Mouse (Mus musculus) macrophage (primary cell): ENCODE measurements around the gene Micall1. TPM values are rescaled to one million over a fixed set of nuclear protein-coding genes. Genes with fewer than 3 reads are reported as not detected.

ENCODE experiments used
- H3K27ac ChIP-seq: fragments of 350-480 bp; formaldehyde crosslinking; 2 replicates; pipeline ENCODE4 v1.9.0; 2021
- H3K36me3 ChIP-seq: fragments of 350-480 bp; formaldehyde crosslinking; 2 replicates; pipeline ENCODE4 v1.9.0; 2021; ENCODE audit errors: inconsistent target
- H3K4me3 ChIP-seq: fragments of 350-480 bp; formaldehyde crosslinking; 2 replicates; pipeline ENCODE4 v1.9.0; 2021; ENCODE audit errors: inconsistent target
- H3K79me2 ChIP-seq: fragments of 350-480 bp; formaldehyde crosslinking; 2 replicates; pipeline ENCODE4 v1.9.0; 2021; ENCODE audit errors: inconsistent target
- WGBS: methylation state at CpG from one replicate; pipeline ENCODE4 v1.1.7; 2026; ENCODE audit warnings: inconsistent platforms; ENCODE audit not compliant: missing documents; 5-methylcytosine and 5-hydroxymethylcytosine counted together
- polyA plus RNA-seq: library from polyadenylated mRNA; stranded (reverse); fragments of 250-400 nt; gene quantifications from 3 replicates; pipeline ENCODE4 v1.2.4, GENCODE M21; 2018; ENCODE audit warnings: inconsistent platforms
- total RNA-seq, 78 experiments: library from RNA; depleted of rRNA; stranded (reverse); fragments of 250-400 nt; gene quantifications; 1 replicate in 9 of 78; 2 replicates in 24 of 78; 3 replicates in 43 of 78; 4 replicates in 2 of 78; pipeline ENCODE4 v1.2.4; 2018; ENCODE audit warnings: inconsistent platforms in 56 of 78

Micall1 gene
- 100 to 1,000 TPM in 5 of 26 experiments, 10 to 100 TPM in 21; 18.5 to 245 (median 42.9) TPM for total RNA-seq (2018; cell fraction: chromatin; rRNA removed)
- 10 to 100 TPM in 9 of 26 experiments, 1 to 10 TPM in 17; 3.5 to 16.8 (median 6.6) TPM for total RNA-seq (2018; cell fraction: cytosol; rRNA removed)
- total RNA-seq (2018; cell fraction: nucleus; rRNA removed) = 10 to 100 TPM in 21 of 26 experiments, 1 to 10 TPM in 5; 5.0 to 54.4 (median 17.9) TPM
- 6.4 to 9.0 TPM (median 7.9 TPM) in 3 replicates for polyA plus RNA-seq

- H3K4me3 ChIP-seq = peak within 1 kb of the TSS; percentile 52
- peaks cover 21% of the 10 kb centered on the region; the same call in 1 of the 2 replicates for H3K79me2 ChIP-seq
- WGBS = 1% methylated on average over 79 of the region's 85 CpGs
- H3K36me3 ChIP-seq = no peaks in the 10 kb centered on the region; the same call in 1 of the 2 replicates
- peak within 1 kb of the TSS; percentile 55 for H3K27ac ChIP-seq
Measured at GRCm38 (mm10) chr15:79108421-79109320, at the start of gene Micall1. Gene Micall1, plus strand, starts transcription at chr15:79108898.

DNA sequence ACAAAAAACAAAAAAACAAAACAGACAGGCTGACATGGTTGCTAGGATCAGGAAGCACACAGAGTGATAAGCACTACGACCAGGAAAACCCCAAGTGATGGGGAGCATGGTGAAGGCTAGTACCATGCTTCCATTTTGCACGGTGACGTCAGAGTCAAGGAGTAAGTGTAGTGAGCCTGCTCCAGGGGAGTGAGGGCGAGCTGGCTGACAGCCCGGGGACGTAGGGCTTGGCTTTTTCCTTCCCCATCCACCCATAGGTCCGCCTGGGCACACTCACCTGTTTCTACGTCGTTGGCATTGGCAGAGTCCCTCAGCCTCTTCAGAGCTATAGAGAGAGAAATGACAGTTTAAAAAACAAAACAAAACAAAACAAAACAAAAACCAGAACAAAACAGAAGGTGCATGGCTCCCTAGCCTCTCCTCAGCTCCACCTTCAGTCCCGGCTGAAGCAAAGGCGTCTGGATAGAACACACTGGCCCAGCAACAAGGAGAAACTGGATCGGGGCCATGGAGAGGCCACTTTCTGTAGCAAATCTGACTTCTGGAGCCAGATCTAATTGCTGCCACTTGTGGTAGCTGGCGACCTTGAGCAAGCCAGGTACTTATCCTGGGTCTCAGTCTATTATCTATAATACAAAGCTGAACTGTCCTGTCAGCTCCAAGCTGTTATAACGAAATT lies 47.7 kb upstream of the Micall1 start:
- Histone ChIP-seq H3K27ac (no peak overlapping the region), H3K4me3 (no peak overlapping the region), H3K79me2 (peaks cover 13% of the 10 kb centered on the region), H3K36me3 (peaks cover 36% of the 10 kb centered on the region)
- WGBS = 95% methylated on average over 14 of the region's 14 CpGs

- H3K27ac ChIP-seq = no peak within 1 kb of the TSS
- peaks cover 13% of the 10 kb centered on the region for H3K79me2 ChIP-seq
- peak within 1 kb of the TSS; percentile 50 for H3K4me3 ChIP-seq
- WGBS = under 1% methylated on average over 66 of the region's 80 CpGs
- H3K36me3 ChIP-seq = peaks cover 25% of the 10 kb centered on the region
Measured at GRCm38 (mm10) chr15:79062376-79063159, 46.1 kb upstream of the Micall1 start, which contains the start of gene Ankrd54. Gene Ankrd54, minus strand, starts transcription at chr15:79062893.

GRCm38 (mm10) chr15:79063160-79063740 lies 45.4 kb upstream of the Micall1 start:
- Histone ChIP-seq H3K27ac (no peak overlapping the region), H3K36me3 (peaks cover 18% of the 10 kb centered on the region), H3K79me2 (peaks cover 13% of the 10 kb centered on the region), H3K4me3 (peak overlapping the region; percentile 18)
- 15% methylated on average over 10 of the region's 14 CpGs for WGBS

DNA sequence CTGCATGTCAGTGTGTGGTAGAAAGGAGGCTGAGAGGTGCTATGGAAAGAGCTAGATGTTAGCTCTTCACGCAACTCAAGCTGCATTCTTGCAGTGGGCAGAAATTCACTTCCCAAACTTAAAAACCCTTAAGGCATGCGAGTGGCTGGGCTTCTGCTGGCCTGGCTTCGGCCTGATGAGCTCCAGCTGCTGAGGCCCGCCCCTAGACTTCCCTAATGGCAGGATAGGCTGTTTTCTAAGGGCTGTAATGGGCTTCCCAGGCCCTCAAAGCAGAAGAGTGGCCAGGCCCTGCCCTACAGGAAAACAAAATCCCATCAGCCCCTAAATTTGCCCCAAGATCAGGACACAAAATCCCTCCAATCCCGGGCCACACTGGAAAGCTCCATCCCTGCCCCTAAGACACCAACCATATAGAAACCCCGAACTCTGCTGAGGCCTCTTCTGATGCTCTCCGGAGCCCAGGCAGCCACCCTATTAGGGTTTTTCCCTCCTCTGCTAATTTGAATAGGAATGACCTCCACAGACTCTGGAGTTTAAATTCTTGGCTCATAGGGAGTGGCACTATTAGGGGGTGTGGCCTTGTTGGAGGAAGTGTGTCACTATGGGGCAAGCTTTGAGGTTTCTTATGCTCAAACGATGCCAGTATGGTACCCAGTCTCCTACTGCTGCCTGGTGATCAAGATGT lies 43.5 kb upstream of the Micall1 start:
- Histone ChIP-seq H3K27ac (no peak overlapping the region), H3K36me3 (no peaks in the 10 kb centered on the region), H3K79me2 (peaks cover 13% of the 10 kb centered on the region), H3K4me3 (no peak overlapping the region)
- 77% methylated on average over 8 of the region's 8 CpGs for WGBS

GRCm38 (mm10) chr15:79066276-79066675 lies 42.4 kb upstream of the Micall1 start:
- whole genome bisulfite sequencing = 74% methylated on average over 2 of the region's 2 CpGs
- no peak overlapping the region for H3K27ac ChIP-seq
- peaks cover 10% of the 10 kb centered on the region for H3K79me2 ChIP-seq
- no peak overlapping the region for H3K4me3 ChIP-seq
- no peaks in the 10 kb centered on the region for H3K36me3 ChIP-seq

DNA sequence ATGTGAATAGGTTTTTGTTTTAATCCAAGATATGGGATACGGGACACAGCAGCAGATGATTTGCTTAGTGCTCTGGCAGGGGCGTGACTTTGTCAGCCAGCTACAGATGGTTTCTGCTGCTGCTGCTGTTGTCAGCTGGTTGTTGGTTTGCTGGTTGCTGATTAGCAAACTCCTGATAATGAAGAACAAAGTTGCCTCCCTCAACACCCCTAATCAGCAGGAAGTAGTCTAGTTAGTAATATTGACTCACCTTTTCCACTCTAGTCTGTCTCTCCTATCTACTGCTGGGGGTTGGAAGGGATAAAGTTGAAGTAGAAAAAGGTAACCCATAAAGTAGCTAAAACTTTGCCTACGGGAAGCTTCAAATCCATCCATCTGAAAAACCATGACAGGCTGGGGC lies 41.1 kb upstream of the Micall1 start:
- H3K27ac ChIP-seq = no peak overlapping the region
- H3K4me3 ChIP-seq = no peak overlapping the region
- 85% methylated on average over 3 of the region's 3 CpGs for WGBS

GRCm38 (mm10) chr15:79068416-79068815 lies 40.3 kb upstream of the Micall1 start:
- H3K4me3 ChIP-seq = no peak overlapping the region
- no peak overlapping the region for H3K27ac ChIP-seq
- WGBS = 92% methylated on average over 3 of the region's 3 CpGs
- H3K36me3 ChIP-seq = no peaks in the 10 kb centered on the region
- no peaks in the 10 kb centered on the region for H3K79me2 ChIP-seq

More for the DNA sequence above, 41.1 kb upstream of the Micall1 start:
- Histone ChIP-seq H3K36me3 (no peaks in the 10 kb centered on the region), H3K79me2 (no peaks in the 10 kb centered on the region)

GRCm38 (mm10) chr15:79071117-79072039 lies 37.3 kb upstream of the Micall1 start:
- peaks cover 12% of the 10 kb centered on the region for H3K79me2 ChIP-seq
- WGBS = 63% methylated on average over 5 of the region's 5 CpGs
- no peaks in the 10 kb centered on the region for H3K36me3 ChIP-seq
- no peak overlapping the region for H3K27ac ChIP-seq
- no peak overlapping the region for H3K4me3 ChIP-seq

- Histone ChIP-seq H3K4me3 (no peak overlapping the region), H3K27ac (no peak overlapping the region), H3K36me3 (peaks cover 22% of the 10 kb centered on the region)
Measured at GRCm38 (mm10) chr15:79073752-79074151, 34.9 kb upstream of the Micall1 start.

GRCm38 (mm10) chr15:79074446-79074845 lies 34.3 kb upstream of the Micall1 start:
- Histone ChIP-seq H3K79me2 (peaks cover 35% of the 10 kb centered on the region), H3K4me3 (peak overlapping the region; percentile 94), H3K27ac (peak overlapping the region; percentile 49), H3K36me3 (peaks cover 28% of the 10 kb centered on the region)
- 43% methylated on average over 9 of the region's 10 CpGs for WGBS

More at GRCm38 (mm10) chr15:79073752-79074151, 34.9 kb upstream of the Micall1 start:
- H3K79me2 ChIP-seq = peaks cover 35% of the 10 kb centered on the region

- peak within 1 kb of the TSS; percentile 94 for H3K4me3 ChIP-seq
- H3K79me2 ChIP-seq = peaks cover 35% of the 10 kb centered on the region
- under 1% methylated on average over 49 of the region's 49 CpGs for WGBS
- H3K27ac ChIP-seq = peak within 1 kb of the TSS; percentile 49
- peaks cover 34% of the 10 kb centered on the region for H3K36me3 ChIP-seq
Measured at GRCm38 (mm10) chr15:79074913-79075532, 33.7 kb upstream of the Micall1 start, which contains the start of gene Eif3l. Gene Eif3l, plus strand, starts transcription at chr15:79075179.
